In the genomic region with DNA sequence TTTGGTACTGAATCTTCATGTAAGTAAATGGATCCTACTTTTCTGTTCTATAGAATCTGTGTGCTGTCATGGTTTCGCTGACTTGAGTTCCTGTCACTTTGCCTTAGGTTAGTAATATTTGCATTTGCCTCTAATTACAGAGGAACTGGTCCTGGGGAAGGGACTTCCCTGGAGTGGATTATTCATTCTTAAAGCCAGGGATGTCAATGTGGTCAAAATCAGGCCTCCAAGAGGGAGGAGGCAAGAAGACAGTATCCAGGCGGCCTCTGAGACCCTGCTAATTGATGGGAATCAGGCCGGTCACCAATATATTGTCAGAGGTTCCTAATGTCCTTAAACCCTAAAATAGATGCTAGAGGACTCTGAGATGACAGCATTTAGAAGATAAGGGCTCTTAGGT, we compare ENCODE assay signal across 7 mouse cellular contexts. TPM values are rescaled to one million over a fixed set of nuclear protein-coding genes. Genes with fewer than 3 reads are reported as not detected.
DNase-seq lines count a peak whose midpoint lies in the region; ATAC-seq and TF ChIP-seq lines count a peak whose summit lies in the region.

No protein-coding gene starts in this region.

- H3K4me2 ChIP-seq in limb, embryonic 13.5 days (replicated peaks) = peak overlapping the region; percentile 71

- peak overlapping the region; percentile 62 for H3K9ac ChIP-seq in limb, embryonic 13.5 days

- H3K27me3 ChIP-seq in limb, embryonic 13.5 days = no peaks in the 10 kb centered on the region
- no peaks in the 10 kb centered on the region for H3K27me3 ChIP-seq in splenic B cell, adult 2 months (ENCODE audit: control insufficient read depth, insufficient read depth, low read length, poor library complexity, severe bottlenecking)
- H3K27me3 ChIP-seq in kidney, adult 2 months (replicated peaks; ENCODE audit: control insufficient read depth, insufficient read depth, low read length) = no peaks in the 10 kb centered on the region

- ATAC-seq in erythroid progenitor cell, adult 5-6 weeks (replicated peaks; ENCODE audit: low FRiP score, poor library complexity, severe bottlenecking) = peak; percentile 9; the same call in 1 of the 2 replicates
- no peak for ATAC-seq in limb, embryonic 13.5 days (ENCODE audit: low FRiP score, low read depth)

- peak overlapping the region; percentile 72 for H3K4me3 ChIP-seq in layer of hippocampus, adult 2 months
- peak overlapping the region; percentile 41 for H3K4me3 ChIP-seq in limb, embryonic 13.5 days
- no peak overlapping the region for H3K4me3 ChIP-seq in kidney, adult 2 months (ENCODE audit: insufficient read depth, low read depth, low read length)

- peaks cover 12% of the 10 kb centered on the region for H3K4me1 ChIP-seq in limb, embryonic 13.5 days
- peaks cover 4% of the 10 kb centered on the region; the same call in 1 of the 2 replicates for H3K4me1 ChIP-seq in kidney, adult 2 months (ENCODE audit: control insufficient read depth, insufficient read depth, low read length)

- no peaks in the 10 kb centered on the region for H3K36me3 ChIP-seq in limb, embryonic 13.5 days
- H3K36me3 ChIP-seq in splenic B cell, adult 2 months (ENCODE audit: control insufficient read depth, insufficient read depth, low read length, poor library complexity, severe bottlenecking) = no peaks in the 10 kb centered on the region
- H3K36me3 ChIP-seq in kidney, adult 2 months (ENCODE audit: control insufficient read depth, insufficient read depth, low read length) = no peaks in the 10 kb centered on the region

- TF ChIP-seq POLR2A in kidney, adult 2 months (IDR thresholded peaks at IDR 0.05; ENCODE audit: low read depth, low read length) = no peak

- peak overlapping the region; percentile 96 for H3K27ac ChIP-seq in layer of hippocampus, adult 2 months
- no peak overlapping the region for H3K27ac ChIP-seq in limb, embryonic 13.5 days
- H3K27ac ChIP-seq in kidney, adult 2 months (ENCODE audit: insufficient read depth, low read depth, low read length) = no peak overlapping the region

- TF ChIP-seq CTCF in layer of hippocampus, adult 2 months (conservative IDR thresholded peaks at IDR 0.05) = no peak
- TF ChIP-seq CTCF in kidney, adult 2 months (conservative IDR thresholded peaks at IDR 0.05; ENCODE audit: insufficient read depth, insufficient read length, low read depth, low read length) = no peak

- no peaks in the 10 kb centered on the region for H3K9me3 ChIP-seq in limb, embryonic 13.5 days

- no peak for DNase-seq in layer of hippocampus, adult 2 months (ENCODE audit: low spot score in 2 of 2)
- DNase-seq in layer of hippocampus, adult 9-10 months (ENCODE audit: low spot score) = no peak
- peak; percentile 18 for DNase-seq in splenic B cell, adult 2 months (ENCODE audit: low read depth, low spot score)
- no peak for DNase-seq in kidney, adult 2 months
- no peak for DNase-seq in lung, adult 18-20 months

- WGBS in limb, embryonic 13.5 days = 69% methylated on average over 3 of the region's 3 CpGs
- WGBS in kidney, adult 2 months = 95% methylated on average over 3 of the region's 3 CpGs

RNA-seq across cellular contexts. Expression of a gene that starts 56.9 kb away (rescaled TPM):
- 10 to 100 TPM; 53.8 to 56.1 TPM for total RNA-seq in layer of hippocampus, adult 2 months (2021)
- 48.6 and 50.1 TPM in 2 replicates for total RNA-seq in erythroid progenitor cell, adult 5-6 weeks (2015; ENCODE audit: low replicate concordance)
- total RNA-seq in erythroid progenitor cell, adult 5-6 weeks (2017; ENCODE audit: low replicate concordance) = 56.9 and 75.0 TPM in 2 replicates
- polyA plus RNA-seq in limb, embryonic 13.5 days (2015; fragmentation: Nextera tagmentation; extraction: Ambion mirVana) = 28.3 and 29.3 TPM in 2 replicates
- 14.3 and 17.0 TPM in 2 replicates for polyA plus RNA-seq in kidney, adult 2 months (2012; rRNA removed)
